Mouse (Mus musculus): Measurements from ENCODE around the gene Fam151b.

GRCm38 (mm10) chr13:92402063-92402462 lies 81.8 kb downstream of the Fam151b start:
- TF ChIP-seq CTCF (IDR thresholded peaks at IDR 0.05; ENCODE audit: insufficient read depth, low read length) (no peak), POLR2A (IDR thresholded peaks at IDR 0.05; ENCODE audit: borderline replicate concordance, extremely low read depth, low read depth, low read length) (no peak)

Data from lung, adult 2 months (tissue).